Mouse (Mus musculus) lung, embryonic 15.5 days (tissue): ENCODE data around the gene Bloc1s6. TPM values are rescaled to one million over a fixed set of nuclear protein-coding genes. Genes with fewer than 3 reads are reported as not detected.

Experiments
- ATAC-seq: fragments of 200-750 bp; cut with Nextera tagmentation; 2 replicates; pipeline ENCODE4 v1.8.0; 2017; ENCODE audit warnings: moderate number of reproducible peaks, borderline replicate concordance; ENCODE audit not compliant: low FRiP score, low TSS enrichment; ENCODE audit errors: extremely low read depth
- H3K27ac ChIP-seq: fragments of 300-500 bp; sonication (generic); 2 replicates; pipeline ENCODE4 v1.5.1; 2015; ENCODE audit warnings: moderate library complexity, mild to moderate bottlenecking, inconsistent platforms
- H3K27me3 ChIP-seq: fragments of 300-500 bp; sonication (generic); 2 replicates; pipeline ENCODE4 v1.6.1; 2015; ENCODE audit warnings: inconsistent platforms
- H3K36me3 ChIP-seq: fragments of 300-500 bp; sonication (generic); 2 replicates; pipeline ENCODE4 v1.6.1; 2015; ENCODE audit warnings: inconsistent platforms
- H3K4me1 ChIP-seq: fragments of 300-500 bp; sonication (generic); 2 replicates; pipeline ENCODE4 v1.6.1; 2015; ENCODE audit warnings: inconsistent platforms
- H3K4me2 ChIP-seq: fragments of 300-500 bp; sonication (generic); 2 replicates; pipeline ENCODE4 v1.6.1; 2015; ENCODE audit warnings: inconsistent platforms, mild to moderate bottlenecking, moderate library complexity
- H3K4me3 ChIP-seq: fragments of 300-500 bp; sonication (generic); 2 replicates; pipeline ENCODE4 v1.5.1; 2015; ENCODE audit warnings: mild to moderate bottlenecking, inconsistent platforms
- H3K9ac ChIP-seq: fragments of 300-500 bp; sonication (generic); 2 replicates; pipeline ENCODE4 v1.6.1; 2015; ENCODE audit warnings: inconsistent platforms
- H3K9me3 ChIP-seq: fragments of 300-500 bp; sonication (generic); 2 replicates; pipeline ENCODE4 v1.6.1; 2016; ENCODE audit warnings: inconsistent platforms
- WGBS: fragments of 180-500 bp; shearing (Covaris S2); methylation state at CpG from one replicate; pipeline ENCODE4 v1.1.7; 2015; 5-methylcytosine and 5-hydroxymethylcytosine counted together
- polyA plus RNA-seq: library from polyadenylated mRNA; unstranded; fragments of >200 nt; fragmentation: Nextera tagmentation; extraction: Ambion mirVana; gene quantifications from 2 replicates; pipeline ENCODE4 v1.2.1, GENCODE M21; 2015

The Bloc1s6 gene
- polyA plus RNA-seq, 1 experiment from 2014 or later, result 45.4 TPM

DNA sequence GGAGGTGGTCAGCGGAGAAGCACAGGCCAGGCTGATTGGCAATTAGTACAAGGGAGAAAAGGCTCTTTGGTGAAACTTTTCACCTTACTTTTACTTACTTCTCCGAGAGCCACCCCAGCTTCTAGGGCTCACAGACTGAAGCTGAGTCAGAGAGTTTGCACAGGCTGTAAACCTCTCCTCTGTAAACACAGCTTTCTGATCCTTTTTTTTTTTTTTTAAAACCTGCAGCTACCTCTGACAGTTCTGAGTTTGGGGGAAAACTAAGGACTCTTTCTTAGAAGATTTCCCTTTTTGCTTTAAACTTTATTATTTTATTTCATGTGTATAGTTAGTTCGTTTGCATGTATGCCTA lies 27.5 kb downstream of the Bloc1s6 start:
- H3K4me1 ChIP-seq, result peaks cover 5% of the 10 kb centered on the region
- H3K4me2 ChIP-seq, result peak overlapping the region; percentile 94
- H3K27me3 ChIP-seq, result no peaks in the 10 kb centered on the region; the same call in 1 of the 2 replicates
- no peak for ATAC-seq
- no peaks in the 10 kb centered on the region for H3K9me3 ChIP-seq
- WGBS, result 37% methylated on average over 3 of the region's 3 CpGs
- peak overlapping the region; percentile 46 for H3K9ac ChIP-seq
- H3K27ac ChIP-seq, result no peak overlapping the region
- H3K36me3 ChIP-seq, result no peaks in the 10 kb centered on the region
- peak overlapping the region; percentile 51 for H3K4me3 ChIP-seq

DNA sequence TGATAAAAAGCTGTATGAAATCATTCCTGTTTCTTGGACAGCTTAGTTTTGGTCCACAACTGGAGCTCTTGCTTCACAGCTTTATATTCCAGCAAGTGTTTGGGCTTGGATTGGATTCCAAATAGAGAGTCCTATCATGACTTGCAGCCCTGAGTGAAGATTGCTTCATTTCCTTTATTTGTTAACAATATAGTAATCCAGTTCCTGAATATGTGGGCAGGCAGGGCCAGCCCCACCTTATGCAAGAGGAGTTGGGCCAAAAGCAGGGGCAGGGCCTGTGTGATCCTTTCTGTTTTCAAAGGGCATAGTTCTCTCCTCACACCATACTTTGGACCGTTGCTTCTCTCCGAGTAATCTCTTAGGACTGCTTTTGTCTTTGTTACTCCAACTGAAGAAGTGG lies 32.7 kb downstream of the Bloc1s6 start:
- no peak overlapping the region for H3K27ac ChIP-seq
- no peaks in the 10 kb centered on the region for H3K4me1 ChIP-seq
- no peak overlapping the region for H3K9ac ChIP-seq
- H3K9me3 ChIP-seq, result no peaks in the 10 kb centered on the region
- ATAC-seq, result no peak
- 71% methylated on average over 2 of the region's 2 CpGs for WGBS
- H3K36me3 ChIP-seq, result no peaks in the 10 kb centered on the region
- H3K4me2 ChIP-seq, result no peak overlapping the region
- no peak overlapping the region for H3K4me3 ChIP-seq
- H3K27me3 ChIP-seq, result no peaks in the 10 kb centered on the region; the same call in 1 of the 2 replicates

DNA sequence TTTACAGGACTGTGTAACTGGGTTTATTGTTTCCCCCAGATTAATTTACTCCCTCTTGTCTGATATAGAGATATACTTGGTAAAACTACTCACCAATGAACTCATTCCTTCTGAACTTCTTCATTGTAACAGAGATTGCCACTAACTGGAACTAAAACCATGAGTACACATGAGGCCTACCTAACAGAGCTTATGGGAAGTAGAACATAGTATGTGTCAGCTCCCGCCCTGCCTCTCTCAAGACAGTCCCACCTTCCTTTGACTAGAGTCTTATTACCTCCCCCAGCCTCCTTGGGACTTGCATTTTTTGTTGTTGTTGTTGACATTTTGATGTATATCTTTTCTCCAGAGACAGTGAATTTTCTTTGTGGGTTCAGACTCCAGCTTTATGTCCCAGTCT lies 34.6 kb downstream of the Bloc1s6 start:
- H3K9me3 ChIP-seq, result no peaks in the 10 kb centered on the region

DNA sequence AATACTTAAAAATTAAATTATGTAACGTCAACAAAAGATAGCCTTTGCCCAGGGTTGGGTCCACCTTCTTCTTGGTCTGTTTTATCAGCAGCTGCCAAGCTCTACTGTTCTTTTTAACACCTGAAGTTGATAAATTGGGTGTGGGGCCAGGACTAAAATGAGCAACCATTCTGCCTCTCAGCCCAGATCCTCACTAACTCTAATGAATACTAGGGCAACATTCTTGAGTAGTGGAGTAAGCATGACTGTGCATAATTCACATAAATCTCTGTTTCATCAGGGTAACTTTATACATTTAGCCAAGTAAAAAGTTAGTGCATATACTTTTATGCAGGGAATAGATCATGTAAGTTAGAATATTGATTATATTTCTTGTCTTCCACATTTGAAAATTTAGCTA lies 37.2 kb downstream of the Bloc1s6 start:
- 66% methylated on average over 1 of the region's 1 CpGs for WGBS
- Histone ChIP-seq H3K9me3 (no peaks in the 10 kb centered on the region), H3K4me2 (no peak overlapping the region), H3K27me3 (no peaks in the 10 kb centered on the region), H3K4me3 (no peak overlapping the region), H3K9ac (no peak overlapping the region), H3K27ac (no peak overlapping the region), H3K4me1 (no peaks in the 10 kb centered on the region), H3K36me3 (no peaks in the 10 kb centered on the region)
- no peak for ATAC-seq

More for the DNA sequence above, 34.6 kb downstream of the Bloc1s6 start:
- Histone ChIP-seq H3K4me2 (no peak overlapping the region), H3K36me3 (no peaks in the 10 kb centered on the region), H3K4me3 (no peak overlapping the region), H3K27me3 (no peaks in the 10 kb centered on the region), H3K27ac (no peak overlapping the region), H3K4me1 (no peaks in the 10 kb centered on the region), H3K9ac (no peak overlapping the region)
- WGBS, result 78% methylated on average over 1 of the region's 1 CpGs
- no peak for ATAC-seq

DNA sequence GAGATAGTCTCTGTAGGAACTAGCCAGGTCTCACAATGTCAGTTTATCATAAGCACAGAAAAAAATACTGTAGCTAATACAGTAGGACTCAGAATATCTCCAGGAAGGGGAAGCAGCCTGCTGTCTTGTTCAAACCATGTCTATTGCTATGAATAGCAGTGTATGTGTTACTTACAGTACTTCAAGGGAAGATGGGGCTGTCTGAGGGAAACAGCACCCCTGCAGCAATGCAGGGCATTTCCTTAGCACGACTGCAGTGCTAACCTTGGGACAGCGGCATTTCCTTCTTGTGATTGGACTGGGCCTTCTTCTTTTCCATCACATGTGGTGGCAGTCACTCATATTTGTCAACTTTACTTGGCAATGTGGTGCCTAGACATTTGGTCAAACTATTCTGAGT lies 38.5 kb downstream of the Bloc1s6 start:
- no peak overlapping the region for H3K9ac ChIP-seq
- no peaks in the 10 kb centered on the region for H3K27me3 ChIP-seq
- H3K4me2 ChIP-seq, result no peak overlapping the region
- H3K4me3 ChIP-seq, result no peak overlapping the region
- no peaks in the 10 kb centered on the region for H3K36me3 ChIP-seq
- H3K4me1 ChIP-seq, result 0 out of 2 replicates have a peak, but pooled peaks cover 11% of the 10 kb centered on the region
- H3K9me3 ChIP-seq, result no peaks in the 10 kb centered on the region
- no peak overlapping the region for H3K27ac ChIP-seq
- ATAC-seq, result no peak
- WGBS, result 60% methylated on average over 2 of the region's 2 CpGs

DNA sequence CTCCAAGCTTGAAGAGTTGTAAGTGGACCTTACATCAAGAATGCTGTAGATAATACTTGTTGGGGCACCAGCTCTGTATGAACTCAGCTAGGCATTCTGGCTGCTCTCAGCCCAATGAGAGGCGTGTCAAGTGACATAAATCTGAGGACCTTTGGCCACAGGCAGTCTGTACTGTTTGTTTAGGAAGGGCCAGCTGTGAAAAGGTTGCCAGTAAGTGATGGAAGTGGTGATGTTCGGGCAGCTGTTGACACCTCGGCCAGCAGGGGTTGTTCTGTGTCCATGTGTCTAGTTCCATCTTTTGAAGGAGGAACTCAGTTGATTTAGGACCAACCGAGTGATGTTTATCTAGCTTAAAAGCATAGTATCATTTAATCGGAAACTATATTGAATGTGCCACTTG lies 41.7 kb downstream of the Bloc1s6 start:
- 0 out of 2 replicates have a peak, but pooled peaks cover 14% of the 10 kb centered on the region for H3K4me1 ChIP-seq
- H3K27me3 ChIP-seq, result no peaks in the 10 kb centered on the region
- no peak overlapping the region for H3K4me2 ChIP-seq
- no peaks in the 10 kb centered on the region for H3K36me3 ChIP-seq
- H3K4me3 ChIP-seq, result no peak overlapping the region
- no peak overlapping the region for H3K27ac ChIP-seq
- H3K9me3 ChIP-seq, result no peaks in the 10 kb centered on the region
- no peak overlapping the region for H3K9ac ChIP-seq
- 34% methylated on average over 5 of the region's 5 CpGs for WGBS
- no peak for ATAC-seq

DNA sequence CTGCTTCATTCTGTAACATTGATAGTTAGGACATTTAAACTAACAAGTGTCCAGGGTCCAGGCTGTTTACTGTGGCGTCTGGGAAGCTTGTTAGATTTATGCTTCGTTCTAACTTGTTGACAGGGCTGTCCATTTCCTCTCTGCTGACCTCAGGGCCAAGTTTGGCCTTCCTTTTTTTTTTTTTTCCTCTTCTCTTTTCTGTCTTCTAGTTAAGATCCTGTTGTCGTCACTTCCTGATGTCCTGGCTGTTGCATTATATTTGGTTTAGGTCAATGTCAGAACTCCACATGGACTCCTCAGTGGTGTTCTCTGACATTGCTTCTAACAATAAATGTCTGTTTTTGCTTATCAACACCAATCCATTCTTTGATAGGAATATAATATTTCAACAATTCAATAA lies 42.1 kb downstream of the Bloc1s6 start:
- 39% methylated on average over 3 of the region's 3 CpGs for WGBS
- Histone ChIP-seq H3K27ac (no peak overlapping the region), H3K9me3 (no peaks in the 10 kb centered on the region), H3K4me2 (no peak overlapping the region), H3K27me3 (no peaks in the 10 kb centered on the region), H3K9ac (no peak overlapping the region), H3K36me3 (no peaks in the 10 kb centered on the region), H3K4me3 (no peak overlapping the region), H3K4me1 (0 out of 2 replicates have a peak, but pooled peaks cover 14% of the 10 kb centered on the region)
- ATAC-seq, result no peak

DNA sequence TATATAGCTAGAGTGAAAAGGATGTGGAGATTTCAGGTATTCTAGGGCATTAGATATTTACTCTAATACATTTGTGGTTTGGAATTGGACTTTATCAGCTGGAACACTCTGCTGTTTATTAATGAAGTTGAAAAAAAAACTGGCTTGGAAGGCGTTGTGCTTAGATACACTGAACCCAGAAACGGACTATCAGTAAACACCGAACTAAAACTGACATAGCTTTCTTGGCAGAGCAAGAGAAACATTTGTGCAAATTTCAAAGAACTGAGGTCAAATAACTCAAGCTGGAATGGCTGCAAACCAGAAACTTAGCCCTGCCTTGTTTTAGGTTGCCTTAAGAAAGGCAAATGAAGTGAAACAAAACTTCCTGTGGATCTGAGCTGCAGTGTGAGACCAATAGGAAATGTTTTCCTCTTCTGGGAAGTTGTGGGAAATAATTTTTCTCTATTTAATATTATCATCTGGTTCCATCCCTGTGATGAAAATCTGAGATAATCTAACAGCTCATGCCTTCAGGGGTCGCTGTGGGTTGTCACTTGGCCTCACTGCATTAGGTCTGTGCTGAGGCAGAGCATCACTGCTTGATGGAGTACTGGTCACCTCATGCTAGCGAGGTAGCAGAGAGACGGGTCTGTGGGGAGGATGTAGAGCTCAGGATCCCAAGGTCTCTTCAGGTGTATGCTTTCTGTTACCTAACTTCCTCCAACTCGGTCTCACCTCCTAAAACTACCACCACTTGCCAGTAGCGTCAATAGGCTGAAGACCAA lies 43.5 kb downstream of the Bloc1s6 start:
- Histone ChIP-seq H3K9ac (no peak overlapping the region), H3K9me3 (no peaks in the 10 kb centered on the region), H3K4me2 (no peak overlapping the region), H3K36me3 (no peaks in the 10 kb centered on the region), H3K27ac (no peak overlapping the region), H3K27me3 (no peaks in the 10 kb centered on the region), H3K4me1 (0 out of 2 replicates have a peak, but pooled peaks cover 14% of the 10 kb centered on the region), H3K4me3 (no peak overlapping the region)
- peak; percentile 74; the same call in 1 of the 2 replicates for ATAC-seq
- WGBS, result 53% methylated on average over 8 of the region's 8 CpGs

DNA sequence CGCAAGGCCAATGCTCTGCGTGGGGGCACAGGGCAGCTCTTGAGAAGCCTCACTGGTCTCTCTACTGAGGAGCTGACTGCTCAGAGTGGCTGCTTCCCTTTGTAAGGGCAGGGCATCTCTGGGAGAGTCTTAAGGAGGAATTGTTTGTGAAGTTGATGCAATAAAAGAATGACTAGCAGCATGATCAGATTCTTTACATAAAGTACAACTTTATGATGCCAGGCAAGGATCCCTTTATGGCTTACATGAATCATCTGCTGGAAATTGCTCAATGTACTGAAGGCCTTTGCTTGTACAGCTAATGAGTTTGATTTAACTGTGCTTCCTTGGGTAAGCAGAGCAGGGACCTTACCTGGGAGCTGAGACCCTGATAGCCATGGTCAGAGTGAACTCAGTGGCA lies 45.4 kb downstream of the Bloc1s6 start:
- Histone ChIP-seq H3K27ac (no peak overlapping the region), H3K9me3 (no peaks in the 10 kb centered on the region), H3K4me2 (no peak overlapping the region), H3K27me3 (no peaks in the 10 kb centered on the region), H3K36me3 (no peaks in the 10 kb centered on the region), H3K4me1 (0 out of 2 replicates have a peak, but pooled peaks cover 14% of the 10 kb centered on the region), H3K4me3 (no peak overlapping the region), H3K9ac (no peak overlapping the region)
- ATAC-seq, result no peak
- 87% methylated on average over 2 of the region's 2 CpGs for WGBS

DNA sequence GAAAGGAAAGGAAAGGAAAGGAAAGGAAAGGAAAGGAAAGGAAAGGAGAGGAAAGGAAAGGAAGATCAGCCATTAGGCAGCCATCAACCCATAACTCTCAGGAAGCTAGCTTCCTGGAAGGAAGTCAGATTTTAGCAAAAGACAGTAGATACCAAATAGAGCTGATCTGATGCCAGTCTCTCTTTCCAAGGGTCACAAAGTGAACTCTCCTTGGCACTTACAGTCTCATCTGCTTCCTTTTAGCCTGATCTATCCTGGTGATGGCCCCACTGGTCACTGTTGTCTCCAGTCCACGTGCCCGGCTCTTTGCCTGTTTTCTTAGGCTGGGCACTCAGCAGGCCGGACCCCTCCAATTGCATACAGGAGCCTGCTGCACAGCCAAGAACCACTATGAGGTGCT lies 46.4 kb downstream of the Bloc1s6 start:
- H3K27ac ChIP-seq, result no peak overlapping the region
- no peak overlapping the region for H3K4me2 ChIP-seq
- no peak overlapping the region for H3K4me3 ChIP-seq
- H3K9ac ChIP-seq, result no peak overlapping the region
- 0 out of 2 replicates have a peak, but pooled peaks cover 14% of the 10 kb centered on the region for H3K4me1 ChIP-seq
- 83% methylated on average over 3 of the region's 3 CpGs for WGBS
- H3K27me3 ChIP-seq, result no peaks in the 10 kb centered on the region
- no peak for ATAC-seq
- H3K36me3 ChIP-seq, result no peaks in the 10 kb centered on the region
- no peaks in the 10 kb centered on the region for H3K9me3 ChIP-seq

DNA sequence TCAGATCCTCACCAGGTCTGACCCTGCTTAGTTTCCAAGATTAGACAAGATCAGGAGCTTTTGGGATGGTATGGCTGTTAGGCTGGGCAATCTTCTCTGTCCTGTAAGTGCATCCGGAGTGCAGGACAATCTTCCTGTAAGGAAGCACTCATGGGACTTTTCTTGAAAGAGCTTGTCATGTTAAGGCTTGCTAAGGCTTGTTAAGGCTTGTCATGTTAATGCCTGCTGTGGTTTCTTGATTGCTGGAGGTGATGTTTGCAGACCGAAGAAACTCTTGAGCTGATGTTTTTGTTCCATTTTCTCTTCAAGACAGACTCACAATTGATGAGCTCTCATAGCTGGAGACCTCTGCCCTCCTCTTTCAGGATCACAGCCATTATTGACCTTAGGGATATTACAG lies 47.9 kb downstream of the Bloc1s6 start:
- no peak for ATAC-seq
- Histone ChIP-seq H3K4me2 (no peak overlapping the region), H3K9me3 (no peaks in the 10 kb centered on the region), H3K36me3 (no peaks in the 10 kb centered on the region), H3K4me3 (no peak overlapping the region), H3K4me1 (0 out of 2 replicates have a peak, but pooled peaks cover 9% of the 10 kb centered on the region), H3K27me3 (no peaks in the 10 kb centered on the region), H3K27ac (no peak overlapping the region), H3K9ac (no peak overlapping the region)
- WGBS, result 82% methylated on average over 2 of the region's 2 CpGs

DNA sequence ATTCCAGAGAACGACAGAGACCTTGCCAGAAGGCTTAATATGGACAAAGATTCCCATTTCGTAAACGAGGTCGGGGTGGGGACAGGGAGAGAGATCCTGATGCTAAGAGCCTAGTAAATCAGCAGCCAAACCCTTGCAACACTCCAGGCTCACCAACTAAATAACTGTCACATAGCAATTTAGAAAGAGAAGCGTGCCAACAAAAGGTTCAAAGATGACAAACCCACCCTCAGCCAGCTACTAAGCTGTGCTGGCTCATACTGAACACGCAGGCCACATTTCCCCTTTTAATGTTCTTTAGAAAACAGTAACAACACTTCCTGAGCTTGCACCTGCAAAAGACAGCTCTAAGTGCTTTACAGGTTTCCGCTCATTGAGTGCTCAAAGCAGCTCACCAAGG lies 51.0 kb downstream of the Bloc1s6 start:
- H3K27me3 ChIP-seq, result no peaks in the 10 kb centered on the region
- no peak overlapping the region for H3K9ac ChIP-seq
- ATAC-seq, result no peak; the same call in 1 of the 2 replicates
- no peak overlapping the region for H3K27ac ChIP-seq
- H3K4me1 ChIP-seq, result no peaks in the 10 kb centered on the region
- H3K36me3 ChIP-seq, result no peaks in the 10 kb centered on the region
- WGBS, result 71% methylated on average over 7 of the region's 7 CpGs
- no peak overlapping the region for H3K4me2 ChIP-seq
- H3K4me3 ChIP-seq, result no peak overlapping the region
- no peaks in the 10 kb centered on the region for H3K9me3 ChIP-seq
